Mouse (Mus musculus): ENCODE results near the gene Trio.

DNA sequence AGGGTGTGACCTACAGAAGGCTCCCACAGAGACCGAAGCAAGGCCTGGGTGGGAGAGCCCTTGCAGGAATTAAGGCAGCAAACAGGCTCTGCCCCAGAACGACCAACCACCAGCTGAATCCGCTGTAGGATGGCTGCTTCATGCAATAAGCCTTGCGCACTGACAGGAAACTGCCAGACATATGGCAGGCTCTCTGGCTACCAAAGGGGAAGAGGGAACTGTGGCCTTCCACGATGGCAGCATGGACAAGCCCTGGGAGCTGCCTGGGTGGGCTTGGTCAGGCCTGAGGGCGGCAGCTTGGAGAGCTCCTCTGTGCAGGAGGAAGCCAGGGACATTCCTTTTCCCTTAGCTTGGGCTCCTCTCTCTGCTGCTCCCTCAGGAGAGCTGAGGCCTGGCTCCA, 159.6 kb downstream of the Trio start:
- TF ChIP-seq CTCF (IDR thresholded peaks at IDR 0.05; ENCODE audit: low read depth) (no peak), EP300 (IDR thresholded peaks at IDR 0.05; ENCODE audit: low read depth) (no peak)

Data from liver, postnatal 0 days (tissue).